Mouse (Mus musculus) thymus, postnatal 25 days (tissue): ENCODE measurements around the gene Itpkb.
"Not testable (repeated sequence)": the region's sequence is repeated elsewhere in the genome, so short reads cannot be mapped to it uniquely, and the experiment has no call there.

Source experiments
- DNase-seq: peaks from one replicate; pipeline ENCODE4 v3.0.0; 2022

Itpkb gene

DNA sequence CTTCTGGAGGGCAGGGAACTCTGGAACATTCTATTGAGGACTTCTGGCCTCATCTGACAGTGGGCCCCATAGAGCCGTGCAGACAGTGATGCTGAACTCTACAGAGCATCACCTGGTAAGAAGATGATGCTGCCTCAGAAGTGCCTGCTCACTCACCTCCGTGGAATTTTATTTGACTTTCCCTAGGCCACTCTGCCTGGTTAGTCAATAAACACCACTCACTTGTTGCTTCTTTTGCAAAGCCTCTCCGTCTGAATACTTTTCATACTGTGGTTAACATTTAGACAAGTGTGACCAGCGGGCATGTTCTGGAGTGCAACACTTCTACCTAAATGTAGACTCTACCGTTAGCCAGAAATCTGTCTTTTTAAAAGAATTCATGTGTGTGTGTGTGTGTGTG lies 42.0 kb downstream of the Itpkb start:
- not testable (repeated sequence) for DNase-seq

DNA sequence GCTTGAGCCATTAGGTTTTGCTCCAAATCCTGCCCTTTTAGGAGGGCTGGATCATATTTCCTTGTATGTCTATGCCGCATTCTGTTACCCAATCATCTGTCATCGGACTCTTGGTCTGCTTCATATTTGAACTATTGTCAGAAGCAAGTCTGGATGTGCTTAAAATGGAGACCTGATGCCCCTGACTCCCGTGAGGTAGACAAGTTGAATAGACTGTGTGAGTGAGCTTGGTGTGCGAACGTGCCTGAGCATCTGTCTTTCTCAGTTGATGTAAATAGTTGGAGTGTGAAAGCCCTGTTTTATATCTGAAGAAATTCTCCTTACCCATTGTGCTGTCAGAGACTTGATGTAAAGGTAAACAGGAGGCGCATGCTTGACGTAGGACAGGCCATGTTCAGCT lies 46.3 kb downstream of the Itpkb start:
- DNase-seq = no peak

- no peak for DNase-seq
These were observed 49.3 kb downstream of the Itpkb start for GRCm38 (mm10) chr1:180379559-180379958.

DNA sequence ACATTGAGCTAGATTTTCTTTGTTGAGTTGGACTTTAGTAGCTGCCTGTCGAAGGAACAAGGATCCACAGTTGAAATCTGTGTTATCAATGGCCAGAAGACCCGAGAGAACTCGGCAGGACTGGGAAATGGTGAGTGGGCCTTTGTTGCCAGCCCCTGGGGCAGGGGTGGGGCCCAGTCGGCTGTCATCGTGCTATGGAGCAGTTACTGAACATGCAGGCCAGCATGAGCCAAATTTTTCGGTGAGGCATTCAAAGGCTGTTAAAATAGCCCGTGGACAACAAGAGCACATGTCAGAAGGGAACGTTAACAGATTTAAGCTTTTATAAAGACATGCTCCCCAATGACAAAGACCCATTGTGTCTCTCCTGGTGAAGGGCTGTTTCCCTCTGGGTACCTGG lies 52.1 kb downstream of the Itpkb start:
- no peak for DNase-seq

GRCm38 (mm10) chr1:180383884-180384283 lies 53.6 kb downstream of the Itpkb start:
- no peak for DNase-seq

- no peak for DNase-seq
These were observed 54.2 kb downstream of the Itpkb start for GRCm38 (mm10) chr1:180384486-180384885.

GRCm38 (mm10) chr1:180385308-180385707 lies 55.0 kb downstream of the Itpkb start:
- no peak for DNase-seq

DNA sequence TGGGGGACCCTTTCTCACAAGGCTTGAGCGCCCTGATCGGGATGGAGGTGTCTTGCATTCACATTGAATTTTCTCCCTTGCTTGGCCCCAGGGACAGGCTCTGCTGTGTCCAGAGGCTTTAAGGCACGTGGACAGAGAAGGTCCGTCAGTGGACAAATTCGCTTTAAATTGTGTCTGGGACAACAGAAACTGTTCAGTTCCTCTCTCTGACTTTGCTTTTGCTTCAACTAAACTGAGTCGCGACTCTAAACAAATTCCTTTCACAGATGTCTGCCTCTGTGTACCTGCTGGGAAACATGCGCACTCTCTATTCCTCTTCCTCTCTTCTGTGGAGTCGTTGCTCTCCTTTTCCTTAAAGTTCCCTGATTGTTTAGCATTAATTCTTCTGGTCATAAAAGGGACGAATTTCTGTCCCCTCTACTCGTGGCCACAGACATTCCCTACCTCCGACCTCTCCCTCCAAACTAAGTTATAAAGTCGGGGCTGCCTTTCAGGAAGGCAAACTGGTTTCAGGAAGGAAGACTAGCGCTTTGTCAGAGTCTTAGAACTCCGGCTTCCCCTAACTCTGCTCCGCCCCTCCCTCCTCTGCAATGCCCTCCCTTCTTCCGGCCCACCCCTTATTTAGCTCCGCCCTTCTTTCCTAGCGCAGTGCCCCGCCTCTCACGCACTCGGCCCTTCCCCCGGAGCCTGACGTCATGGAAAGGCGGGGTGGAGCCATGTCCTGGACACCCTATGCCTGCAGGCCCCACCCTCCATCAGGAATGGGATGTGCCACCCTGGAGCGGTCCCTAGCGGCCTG lies 56.9 kb downstream of the Itpkb start:
- DNase-seq = peak; percentile 98

DNA sequence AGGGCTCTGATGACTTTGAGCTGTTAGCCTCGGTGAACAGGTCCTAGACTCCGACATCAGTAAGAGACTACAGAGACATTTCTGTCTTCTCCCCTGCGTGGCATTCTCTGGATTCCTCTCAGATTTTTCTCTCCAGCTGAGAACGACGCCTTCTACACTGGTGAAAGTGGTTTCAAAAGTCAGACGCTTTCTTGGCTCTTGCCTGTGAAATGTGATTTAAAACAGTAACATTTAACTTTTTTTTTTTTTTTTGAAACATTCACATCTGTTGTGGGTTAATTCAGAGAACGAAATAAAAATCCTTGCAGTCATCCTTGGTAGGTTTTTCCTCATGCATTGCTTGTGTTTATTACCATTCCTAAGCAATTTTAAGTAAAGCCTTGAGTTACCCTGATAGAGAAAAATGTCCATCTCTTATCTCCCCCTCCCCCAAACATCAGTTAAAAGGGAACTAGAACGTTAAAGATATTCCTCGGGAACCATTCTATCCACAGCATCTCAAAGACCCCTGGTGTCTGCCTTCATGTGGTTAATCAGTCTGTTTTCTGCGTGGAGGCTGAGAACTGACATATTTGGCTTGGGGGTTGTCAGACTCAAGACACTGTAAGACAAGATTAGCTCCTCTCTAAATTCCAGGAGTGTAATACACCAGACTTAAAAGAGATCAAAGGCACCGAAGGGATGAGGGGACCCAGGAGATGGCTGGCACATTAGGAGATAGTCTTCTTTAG lies 57.6 kb downstream of the Itpkb start:
- DNase-seq = no peak

DNA sequence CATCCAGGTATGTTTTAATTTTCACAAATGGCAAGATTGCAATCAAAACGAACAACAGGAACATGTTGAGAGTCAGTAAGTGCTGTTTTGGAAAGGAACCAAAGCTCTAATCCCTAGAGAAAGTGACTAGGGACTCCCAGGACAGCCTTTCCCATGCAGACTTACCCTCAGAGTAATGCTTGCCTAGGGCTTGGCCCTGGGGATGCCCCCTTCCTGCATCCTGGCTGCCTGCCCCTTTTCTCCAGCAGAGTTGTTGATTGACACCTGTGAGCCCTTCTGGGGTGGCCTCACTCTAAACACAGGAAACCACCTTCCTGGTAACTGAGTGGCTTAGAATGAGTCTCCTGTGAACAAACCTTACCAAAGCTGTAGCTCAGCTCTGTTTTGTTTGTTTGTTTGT lies 58.2 kb downstream of the Itpkb start:
- DNase-seq = peak; percentile 81

- not testable (repeated sequence) for DNase-seq
These were observed 59.0 kb downstream of the Itpkb start for GRCm38 (mm10) chr1:180389213-180389760.

- peak; percentile 71 for DNase-seq
These were observed 60.0 kb downstream of the Itpkb start for GRCm38 (mm10) chr1:180390321-180390731.

DNA sequence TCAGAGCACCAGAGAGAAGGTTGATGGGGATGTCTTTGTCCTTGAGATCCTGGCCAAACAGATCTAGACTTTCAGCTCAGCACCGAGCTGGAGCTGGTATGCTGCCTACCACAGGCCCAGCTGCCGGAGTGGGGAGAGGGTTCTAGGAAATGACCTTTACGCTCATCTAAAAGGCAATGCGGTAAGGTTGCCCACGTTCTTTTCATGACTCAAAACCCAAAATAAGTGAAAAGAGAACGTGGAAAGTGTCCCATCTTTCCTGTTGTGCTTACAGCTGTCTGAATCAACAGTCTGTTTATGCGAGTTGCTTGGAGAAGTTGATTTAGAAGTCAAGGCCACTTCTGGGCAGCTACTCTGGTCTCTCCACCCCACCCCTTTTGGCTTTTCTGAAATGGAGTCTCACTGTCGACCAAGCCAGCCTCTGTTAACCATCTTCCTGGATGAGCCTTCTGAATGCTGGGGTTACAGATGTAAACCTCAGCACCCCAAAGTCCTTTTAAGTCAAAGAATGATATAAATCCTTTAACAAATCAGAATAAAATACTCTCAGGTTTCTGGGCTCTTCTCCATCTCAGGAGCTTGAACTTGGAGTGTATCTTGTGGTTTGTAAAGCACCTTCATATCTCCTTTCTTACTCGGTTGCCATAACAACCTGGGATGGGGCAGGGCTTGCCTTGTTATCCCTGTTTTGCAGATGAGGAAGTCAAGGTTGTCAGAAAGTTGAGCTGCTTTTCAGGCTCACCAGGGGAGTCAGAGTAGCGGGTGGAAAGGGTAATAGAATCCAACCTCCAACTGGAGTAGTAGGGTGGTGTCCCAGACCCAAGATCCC lies 60.7 kb downstream of the Itpkb start:
- DNase-seq = no peak

GRCm38 (mm10) chr1:180391575-180391945 lies 61.3 kb downstream of the Itpkb start:
- DNase-seq = no peak

GRCm38 (mm10) chr1:180392137-180392798 lies 62.0 kb downstream of the Itpkb start:
- no peak for DNase-seq

- peak; percentile 70 for DNase-seq
These were observed 62.9 kb downstream of the Itpkb start for GRCm38 (mm10) chr1:180393017-180393797.

- no peak for DNase-seq
These were observed 63.6 kb downstream of the Itpkb start for GRCm38 (mm10) chr1:180393873-180394272.

GRCm38 (mm10) chr1:180397734-180398133 lies 67.4 kb downstream of the Itpkb start:
- DNase-seq = no peak

GRCm38 (mm10) chr1:180398446-180398845 lies 68.2 kb downstream of the Itpkb start:
- DNase-seq = no peak

DNA sequence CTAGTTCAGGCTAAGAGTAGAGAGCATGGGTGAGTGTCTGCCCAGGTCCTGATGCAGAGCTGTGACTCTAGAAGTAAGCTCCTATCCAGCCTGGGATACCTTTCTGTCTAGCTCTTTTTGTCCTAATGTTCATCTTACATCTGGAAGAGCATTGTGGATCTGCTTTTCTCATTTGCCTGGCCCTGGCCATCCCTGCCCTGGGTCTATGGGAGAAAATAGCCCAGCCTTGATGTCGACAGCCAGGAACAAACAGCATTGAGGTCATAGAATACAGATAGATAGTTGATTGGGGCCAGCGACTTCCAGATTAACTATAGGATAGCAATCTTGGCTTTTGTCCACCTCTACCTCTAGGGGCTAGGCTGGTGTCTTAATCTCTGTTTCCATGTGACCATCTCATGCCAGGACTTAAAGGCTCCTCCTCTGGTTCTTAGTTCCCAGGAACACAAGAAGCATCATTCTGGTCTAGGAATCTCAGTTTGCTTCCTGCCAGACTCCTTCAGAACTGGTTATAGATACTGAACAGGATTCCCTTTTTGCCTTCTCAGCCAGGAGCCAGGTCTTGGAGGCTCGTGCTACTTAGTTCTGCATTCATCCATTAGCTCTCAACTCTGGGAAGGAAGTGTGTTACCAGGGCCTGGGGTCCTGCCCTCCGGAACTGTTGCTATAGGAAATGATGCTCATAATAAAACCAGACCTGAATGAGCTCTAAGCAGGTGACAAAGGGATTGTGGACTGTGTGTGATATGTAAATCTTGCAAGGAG lies 70.6 kb downstream of the Itpkb start:
- no peak for DNase-seq

- DNase-seq = peak; percentile 53
These were observed 71.4 kb downstream of the Itpkb start for GRCm38 (mm10) chr1:180401725-180402124.
